Mouse (Mus musculus) cerebellum, adult 2 months (tissue): Measurements from ENCODE around the gene Ccdc40.

Source experiments
- CTCF ChIP-seq: fragments of 200-500 bp; IDR thresholded peaks from 2 replicates; pipeline ENCODE4 v1.5.1; 2011; ENCODE audit warnings: low read depth, mild to moderate bottlenecking, control low read depth, low read length, moderate library complexity, borderline replicate concordance; ENCODE audit not compliant: insufficient read depth
- POLR2A ChIP-seq: fragments of 200-500 bp; IDR thresholded peaks from 2 replicates; pipeline ENCODE4 v1.6.1; 2011; ENCODE audit warnings: low read length, control low read depth, borderline replicate concordance; ENCODE audit not compliant: insufficient read depth

DNA sequence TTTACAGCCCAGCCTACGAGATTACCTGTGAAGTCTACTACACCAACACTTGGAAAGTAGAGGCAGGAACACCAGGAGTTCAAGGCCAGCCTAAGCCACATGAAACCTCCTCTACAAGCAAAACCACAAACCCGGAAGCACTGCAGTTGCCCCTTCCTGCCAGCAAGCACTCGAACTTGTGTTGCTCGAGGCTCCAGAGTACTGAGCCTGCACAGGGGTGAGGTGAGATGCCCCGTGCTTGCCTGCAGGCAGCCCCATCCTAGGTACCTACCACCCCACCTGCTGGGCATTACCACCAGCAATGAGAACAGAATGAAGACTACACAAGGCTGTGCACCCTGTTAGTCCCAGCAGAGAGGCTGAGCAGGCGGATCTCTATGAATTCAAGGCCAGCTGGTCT lies 69.6 kb downstream of the Ccdc40 start:
- TF ChIP-seq POLR2A (no peak), CTCF (no peak)
